Mouse (Mus musculus): ENCODE data around the gene Cklf. TPM values are rescaled to one million over a fixed set of nuclear protein-coding genes. Genes with fewer than 3 reads are reported as not detected.

The Cklf gene
- polyA plus RNA-seq, 2 experiments, result 13.6 to 16.5 TPM

- no peak overlapping the region for H3K4me2 ChIP-seq (ENCODE audit: low read depth)
- no peaks in the 10 kb centered on the region; a peak in 1 of 4 replicates for H3K4me1 ChIP-seq (replicated peaks; ENCODE audit: control insufficient read depth in 2 of 2, insufficient read depth in 2 of 2, low read length in 1 of 2)
- H3K36me3 ChIP-seq (replicated peaks; ENCODE audit: control insufficient read depth, insufficient read depth, low read depth), result no peaks in the 10 kb centered on the region
- no peaks in the 10 kb centered on the region for H3K27me3 ChIP-seq (ENCODE audit: control insufficient read depth, insufficient read depth, low read length)
- no peak overlapping the region for H3K27ac ChIP-seq
- DNase-seq (ENCODE audit: low read depth in 3 of 3, low spot score in 3 of 3) (no peak), ATAC-seq (ENCODE audit: insufficient read depth) (no peak)
- H3K9ac ChIP-seq (replicated peaks), result no peak overlapping the region
- 40% methylated on average over 4 of the region's 4 CpGs for WGBS (ENCODE audit: insufficient replicate concordance)
- H3K4me3 ChIP-seq (ENCODE audit: insufficient read depth in 1 of 2, low read depth in 2 of 2, low read length in 2 of 2), result no peak overlapping the region
- TF ChIP-seq CTCF (IDR thresholded peaks at IDR 0.05; ENCODE audit: low read depth) (peak; percentile 24; the same call in 1 of the 2 replicates), EP300 (IDR thresholded peaks at IDR 0.05; ENCODE audit: low read depth) (no peak)
- no peaks in the 10 kb centered on the region for H3K9me3 ChIP-seq (ENCODE audit: control insufficient read depth, low read length)
These were observed 62.6 kb downstream of the Cklf start for GRCm38 (mm10) chr8:104313311-104313710.

Other genes with a start within 250 kb of the Cklf start
- gene Cdh5, start 149.2 kb upstream of the Cklf start, polyA plus RNA-seq (2012; rRNA removed), result 11.3 and 11.6 TPM in 2 replicates
- gene Cdh5, start 149.2 kb upstream of the Cklf start, polyA plus RNA-seq (2014; fragmentation: Nextera tagmentation; extraction: Ambion mirVana), result 7.3 and 8.5 TPM in 2 replicates
- 0.02 and 0.05 TPM in 2 replicates for gene Bean1, start 80.4 kb upstream of the Cklf start, polyA plus RNA-seq (2012; rRNA removed)
- not detected in 2 replicates for gene Bean1, start 80.4 kb upstream of the Cklf start, polyA plus RNA-seq (2014; fragmentation: Nextera tagmentation; extraction: Ambion mirVana)
- 3.1 and 3.9 TPM in 2 replicates for gene Tk2, start 2.3 kb upstream of the Cklf start, polyA plus RNA-seq (2012; rRNA removed)
- 4.9 and 7.0 TPM in 2 replicates for gene Tk2, start 2.3 kb upstream of the Cklf start, polyA plus RNA-seq (2014; fragmentation: Nextera tagmentation; extraction: Ambion mirVana)
- not detected in 2 replicates for gene Cmtm2a, start 42.3 kb downstream of the Cklf start, polyA plus RNA-seq (2012; rRNA removed)
- not detected in 2 replicates for gene Cmtm2a, start 42.3 kb downstream of the Cklf start, polyA plus RNA-seq (2014; fragmentation: Nextera tagmentation; extraction: Ambion mirVana)
- not detected in 2 replicates for gene Gm45711, start 59.2 kb downstream of the Cklf start, polyA plus RNA-seq (2012; rRNA removed)
- gene Gm45711, start 59.2 kb downstream of the Cklf start, polyA plus RNA-seq (2014; fragmentation: Nextera tagmentation; extraction: Ambion mirVana), result not detected in 2 replicates
- not detected in 2 replicates for gene Cmtm1, start 59.3 kb downstream of the Cklf start, polyA plus RNA-seq (2012; rRNA removed)
- not detected in 2 replicates for gene Cmtm1, start 59.3 kb downstream of the Cklf start, polyA plus RNA-seq (2014; fragmentation: Nextera tagmentation; extraction: Ambion mirVana)
- not detected in 2 replicates for gene Gm11020, start 70.7 kb downstream of the Cklf start, polyA plus RNA-seq (2012; rRNA removed)
- not detected in 2 replicates for gene Gm11020, start 70.7 kb downstream of the Cklf start, polyA plus RNA-seq (2014; fragmentation: Nextera tagmentation; extraction: Ambion mirVana)
- gene Cmtm2b, start 71.4 kb downstream of the Cklf start, polyA plus RNA-seq (2012; rRNA removed), result not detected in 2 replicates
- gene Cmtm2b, start 71.4 kb downstream of the Cklf start, polyA plus RNA-seq (2014; fragmentation: Nextera tagmentation; extraction: Ambion mirVana), result not detected in 2 replicates
- 14.0 and 14.3 TPM in 2 replicates for gene Cmtm3, start 88.5 kb downstream of the Cklf start, polyA plus RNA-seq (2012; rRNA removed)
- gene Cmtm3, start 88.5 kb downstream of the Cklf start, polyA plus RNA-seq (2014; fragmentation: Nextera tagmentation; extraction: Ambion mirVana), result 14.1 and 14.6 TPM in 2 replicates
- 1.7 TPM in 2 replicates for gene Cmtm4, start 144.9 kb downstream of the Cklf start, polyA plus RNA-seq (2012; rRNA removed)
- gene Cmtm4, start 144.9 kb downstream of the Cklf start, polyA plus RNA-seq (2014; fragmentation: Nextera tagmentation; extraction: Ambion mirVana), result 0.44 and 0.54 TPM in 2 replicates
- gene Dync1li2, start 192.2 kb downstream of the Cklf start, polyA plus RNA-seq (2012; rRNA removed), result 5.8 and 9.4 TPM in 2 replicates
- 8.2 and 9.8 TPM in 2 replicates for gene Dync1li2, start 192.2 kb downstream of the Cklf start, polyA plus RNA-seq (2014; fragmentation: Nextera tagmentation; extraction: Ambion mirVana)

Data from liver, embryonic 14.5 days (tissue).